Mouse (Mus musculus) urinary bladder, adult 18-20 months (tissue): ENCODE data around the gene Dmpk.

Source experiments
- DNase-seq, 2 experiments: peaks; one replicate each; pipeline ENCODE4 v3.0.0; 2022; ENCODE audit warnings: low spot score in 2 of 2, mixed read lengths in 2 of 2

The Dmpk gene

DNA sequence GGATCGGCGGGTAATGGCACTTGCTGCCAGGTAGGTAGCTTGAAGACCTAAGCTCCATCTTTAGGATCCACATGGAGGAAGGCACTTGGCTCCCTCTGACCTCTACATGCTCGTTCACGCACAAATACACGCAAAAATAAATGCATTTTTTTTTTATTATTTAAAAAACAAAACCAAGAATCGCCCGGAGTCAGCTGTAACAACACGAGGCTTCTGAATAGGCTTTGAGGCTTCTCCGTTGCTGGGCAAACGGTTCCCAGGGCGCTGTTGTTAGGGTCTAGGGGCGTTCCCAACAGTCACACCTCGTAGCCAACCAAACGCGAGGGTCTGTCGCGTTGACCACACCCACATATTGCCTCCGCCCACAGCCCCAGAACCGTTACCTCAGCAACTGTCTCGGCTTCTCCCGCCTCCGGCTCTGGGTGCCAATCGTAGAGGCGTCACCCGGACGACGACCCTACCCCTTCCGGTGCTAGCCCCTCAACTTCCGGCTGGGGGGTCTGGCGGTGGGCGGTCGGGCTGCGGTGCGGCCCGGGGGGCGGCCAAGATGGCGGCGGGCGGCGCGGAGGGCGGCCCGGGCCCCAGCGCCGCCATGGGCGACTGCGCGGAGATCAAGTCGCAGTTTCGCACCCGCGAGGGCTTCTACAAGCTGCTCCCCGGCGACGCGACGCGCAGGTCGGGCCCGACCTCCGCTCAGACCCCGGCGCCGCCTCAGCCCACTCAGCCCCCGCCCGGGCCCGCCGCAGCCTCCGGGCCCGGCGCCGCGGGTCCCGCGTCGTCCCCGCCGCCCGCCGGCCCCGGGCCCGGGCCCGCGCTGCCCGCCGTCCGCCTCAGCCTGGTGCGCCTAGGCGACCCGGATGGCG is 7.7 kb upstream of the Dmpk start, which contains the start of gene Dmwd:
Gene Dmwd (plus strand): TSS at position 505 of the 863 bp plus-strand sequence.
- DNase-seq, result peak; percentile 71 to 87

DNA sequence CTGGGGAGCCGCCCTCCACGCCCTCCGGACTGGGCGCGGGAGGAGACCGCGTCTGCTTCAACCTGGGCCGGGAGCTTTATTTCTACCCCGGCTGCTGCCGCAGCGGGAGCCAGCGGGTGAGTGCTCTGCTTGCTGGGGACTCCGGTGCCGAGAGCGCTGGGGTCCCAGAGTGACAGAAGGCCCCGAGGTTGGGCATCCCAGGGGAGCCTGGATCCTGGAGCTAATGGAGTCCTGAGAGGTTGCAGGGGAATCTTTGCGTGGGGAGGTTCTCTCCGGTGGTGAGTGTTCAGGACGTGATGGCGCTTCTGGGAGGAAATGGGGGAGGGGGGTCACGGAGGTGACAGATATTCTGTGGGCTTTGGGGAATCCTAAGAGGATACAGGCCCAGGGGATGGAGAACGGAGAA is 7.1 kb upstream of the Dmpk start:
- no peak for DNase-seq

DNA sequence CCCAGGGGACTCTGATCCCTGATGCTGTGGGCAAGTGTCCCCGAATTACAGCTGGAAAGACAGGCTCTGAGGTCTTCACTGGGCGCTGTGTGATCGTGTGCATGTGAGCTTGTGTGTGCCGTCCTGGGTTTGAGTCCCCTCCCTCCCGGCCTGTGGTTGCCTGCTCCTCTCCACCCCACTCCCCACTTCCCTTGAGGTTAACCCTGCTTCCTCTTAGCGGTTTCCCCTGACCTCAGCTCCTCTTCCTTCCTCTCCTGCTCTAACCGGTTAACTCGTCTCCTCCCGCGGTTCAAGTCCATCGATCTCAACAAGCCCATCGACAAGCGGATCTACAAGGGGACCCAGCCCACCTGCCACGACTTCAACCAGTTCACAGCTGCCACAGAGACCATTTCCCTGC is 5.9 kb upstream of the Dmpk start:
- no peak for DNase-seq

DNA sequence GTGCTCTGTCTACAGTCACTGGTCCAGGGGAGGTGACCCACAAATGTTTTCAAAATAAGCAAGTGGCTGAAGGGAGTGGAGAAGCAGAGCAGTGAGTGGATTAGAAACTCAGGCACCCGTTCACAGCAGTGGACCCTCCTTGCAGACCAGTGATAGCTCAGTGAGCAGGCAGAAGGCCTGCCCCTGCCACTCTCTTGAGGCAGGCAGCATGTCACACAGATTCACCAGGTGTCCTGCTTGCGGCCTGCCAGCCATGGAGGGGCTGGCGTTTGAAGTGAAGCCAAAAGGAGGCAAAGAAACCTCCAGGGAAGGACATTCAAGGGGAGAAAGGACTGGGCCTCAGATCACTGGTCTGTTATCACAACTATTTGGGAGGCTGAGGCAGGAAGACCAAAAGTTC is 4.9 kb upstream of the Dmpk start:
- no peak for DNase-seq

DNA sequence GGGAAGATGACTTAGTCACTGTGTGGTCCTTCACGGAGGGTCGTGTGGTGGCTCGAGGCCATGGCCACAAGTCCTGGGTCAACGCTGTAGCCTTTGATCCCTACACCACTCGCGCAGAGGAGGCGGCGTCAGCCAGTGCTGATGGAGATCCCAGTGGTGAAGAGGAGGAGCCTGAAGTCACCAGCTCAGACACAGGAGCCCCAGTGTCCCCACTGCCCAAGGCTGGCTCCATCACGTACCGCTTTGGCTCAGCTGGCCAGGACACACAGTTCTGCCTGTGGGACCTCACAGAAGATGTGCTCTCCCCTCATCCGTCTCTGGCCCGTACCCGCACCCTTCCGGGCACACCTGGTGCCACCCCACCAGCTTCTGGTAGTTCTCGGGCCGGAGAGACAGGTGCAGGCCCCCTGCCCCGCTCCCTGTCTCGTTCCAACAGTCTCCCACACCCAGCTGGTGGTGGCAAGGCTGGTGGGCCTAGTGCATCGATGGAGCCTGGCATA is 3.1 kb upstream of the Dmpk start:
- no peak for DNase-seq

DNA sequence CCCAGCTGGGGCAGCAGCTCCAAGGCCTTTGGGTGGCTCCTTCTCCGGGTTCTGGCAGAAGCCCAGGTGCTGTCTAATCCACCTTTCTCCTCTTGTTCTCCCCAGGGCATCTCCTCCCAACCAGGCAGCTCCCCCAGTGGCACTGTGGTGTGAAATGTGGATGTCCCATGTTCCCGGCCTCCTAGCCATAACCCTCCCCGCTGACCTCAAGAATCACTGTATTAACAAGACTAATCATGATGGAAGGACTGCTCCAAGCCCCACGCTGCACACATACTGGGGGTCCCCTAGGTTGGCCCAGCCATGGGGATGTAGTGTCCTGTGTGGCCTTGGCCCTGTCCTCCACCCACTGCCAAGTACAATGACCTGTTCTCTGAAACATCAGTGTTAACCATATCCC is 1.5 kb upstream of the Dmpk start:
- no peak for DNase-seq

DNA sequence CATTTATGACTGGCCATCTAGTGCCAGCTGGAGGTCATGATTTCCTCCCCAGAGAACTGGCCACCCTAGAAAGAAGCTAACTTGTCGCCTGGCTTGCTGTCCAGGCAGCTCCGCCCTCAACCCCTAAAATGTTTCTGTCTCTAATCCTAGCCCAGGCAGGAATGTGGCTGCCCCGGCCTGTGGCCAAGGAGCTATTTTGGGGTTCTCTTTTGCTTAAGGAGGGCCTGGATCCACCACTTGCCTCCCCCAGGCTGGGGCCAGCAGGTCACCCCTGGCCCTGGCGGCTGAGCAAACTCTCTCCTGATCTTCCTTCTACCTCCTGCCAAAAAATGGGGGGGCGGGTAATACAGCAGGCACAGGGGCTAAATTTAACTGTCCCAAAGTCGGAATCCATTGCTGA is 553 bp upstream of the Dmpk start:
- no peak for DNase-seq

DNA sequence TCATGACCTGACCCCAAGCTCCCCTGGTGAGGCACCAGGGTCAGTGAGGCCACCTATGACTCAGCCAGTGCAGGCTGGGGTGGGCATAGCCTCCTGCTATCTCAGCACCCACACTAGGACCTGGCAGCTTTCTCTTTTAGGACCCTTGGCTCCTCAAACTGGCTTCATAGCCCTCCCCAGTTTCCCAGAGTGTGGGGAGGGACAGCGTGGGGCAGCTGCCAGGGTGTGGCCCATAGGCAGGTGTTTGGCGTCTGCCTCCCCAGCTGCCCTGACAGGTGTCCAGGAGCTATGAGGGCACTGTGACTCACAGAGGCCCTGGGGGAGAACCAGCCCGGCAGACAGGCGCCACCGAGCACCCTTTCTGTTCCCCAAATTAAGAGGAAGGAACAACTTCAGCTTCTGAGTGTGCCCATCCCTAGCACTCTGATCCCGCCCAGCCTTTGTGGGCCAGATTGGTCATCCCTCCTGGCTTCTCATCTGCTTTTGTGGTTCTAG is 675 bp downstream of the Dmpk start:
- DNase-seq, result peak; percentile 42 to 46

DNA sequence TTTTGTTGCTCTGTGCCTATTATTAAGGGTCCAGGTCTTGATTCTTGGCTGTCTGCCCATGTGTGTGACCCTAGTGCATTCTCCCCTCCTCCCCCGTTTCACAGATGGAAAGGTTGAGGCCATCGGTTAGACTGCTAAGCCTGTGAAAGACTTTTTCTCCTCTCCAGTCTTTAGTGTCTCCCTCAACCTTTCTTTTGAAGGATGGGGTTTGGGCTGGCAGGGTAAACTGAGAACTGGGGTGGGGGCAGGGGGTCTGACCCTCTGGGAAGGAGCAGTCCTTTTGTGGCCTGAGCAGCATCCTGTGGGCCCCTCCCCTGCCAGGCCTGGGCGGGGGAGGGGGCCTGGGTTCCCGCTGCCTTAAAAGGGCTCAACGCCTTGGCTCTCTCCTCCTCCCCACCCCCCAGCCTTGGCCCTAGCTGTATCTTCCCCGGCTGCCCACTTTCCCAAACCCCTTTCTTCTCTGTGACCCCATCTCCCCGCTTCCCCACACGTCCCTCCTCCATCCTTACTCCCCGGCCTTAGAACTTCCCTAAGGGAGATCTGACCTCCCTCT is 1.3 kb downstream of the Dmpk start:
- DNase-seq, result no peak

DNA sequence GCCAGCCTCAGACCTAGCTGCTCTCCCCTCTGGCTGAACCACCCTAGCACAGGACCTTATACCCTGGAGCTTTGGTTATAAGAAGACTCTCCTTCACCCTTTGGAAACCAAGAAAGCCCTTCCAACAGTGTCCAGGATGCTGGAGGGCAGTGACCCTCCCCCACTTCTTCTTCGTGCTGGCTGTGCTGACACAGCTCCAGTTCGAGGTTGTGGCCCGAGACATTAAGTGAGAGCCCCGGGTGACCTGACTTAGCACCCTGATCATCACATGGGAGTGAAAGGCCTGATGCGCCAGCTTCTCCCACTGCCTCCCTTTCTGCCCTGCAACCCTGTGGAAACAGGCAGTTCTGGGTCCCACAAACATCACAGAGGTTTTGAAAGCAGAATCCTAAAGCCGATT is 1.8 kb downstream of the Dmpk start:
- no peak for DNase-seq

DNA sequence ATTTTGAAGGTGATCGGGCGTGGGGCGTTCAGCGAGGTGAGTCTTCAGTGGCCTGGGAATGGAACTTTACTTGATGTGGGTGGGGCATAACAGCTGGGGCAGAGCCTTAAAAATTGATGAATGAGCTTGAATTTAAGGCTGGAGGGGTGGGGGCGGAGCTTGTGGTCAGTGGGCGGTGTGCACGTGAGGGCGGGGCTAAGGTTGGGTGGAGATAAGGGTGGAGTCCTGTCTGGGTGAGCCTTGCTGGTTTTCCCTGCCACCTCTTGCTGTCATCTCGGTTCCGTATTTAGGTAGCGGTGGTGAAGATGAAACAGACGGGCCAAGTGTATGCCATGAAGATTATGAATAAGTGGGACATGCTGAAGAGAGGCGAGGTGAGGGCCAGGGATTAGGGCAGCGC is 2.4 kb downstream of the Dmpk start:
- DNase-seq, result peak in 1 of 2 experiments; percentile 45

DNA sequence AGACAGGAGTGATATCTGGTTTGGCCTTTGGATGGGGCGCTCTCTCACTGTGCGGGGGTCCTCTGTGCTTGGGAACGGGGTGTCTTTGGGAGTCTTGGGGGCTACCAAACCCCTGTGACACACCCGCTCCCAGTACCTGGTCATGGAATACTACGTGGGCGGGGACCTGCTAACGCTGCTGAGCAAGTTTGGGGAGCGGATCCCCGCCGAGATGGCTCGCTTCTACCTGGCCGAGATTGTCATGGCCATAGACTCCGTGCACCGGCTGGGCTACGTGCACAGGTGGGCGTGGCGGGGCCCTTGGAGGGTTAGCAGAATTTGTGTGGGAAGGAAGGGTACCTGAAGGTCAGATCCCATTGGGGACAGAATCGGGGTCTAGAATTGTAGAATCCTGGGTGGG is 3.1 kb downstream of the Dmpk start:
- no peak for DNase-seq

DNA sequence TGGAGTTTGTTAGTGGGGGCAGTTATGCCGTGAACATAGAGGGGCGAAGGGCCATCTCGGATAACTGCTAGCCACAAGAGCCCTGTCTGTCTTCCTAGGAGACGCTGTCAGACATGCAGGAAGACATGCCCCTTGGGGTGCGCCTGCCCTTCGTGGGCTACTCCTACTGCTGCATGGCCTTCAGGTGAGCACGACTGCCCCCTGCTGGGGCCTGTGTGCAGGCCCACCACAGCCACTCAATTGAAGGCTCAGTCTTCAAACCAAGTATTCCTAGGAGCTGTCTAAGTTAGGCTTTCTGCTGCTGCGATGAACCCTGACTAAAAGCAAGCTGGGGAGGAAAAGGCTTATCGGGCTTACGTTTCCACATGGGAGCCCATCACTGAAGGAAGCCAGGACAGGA is 5.2 kb downstream of the Dmpk start:
- DNase-seq, result no peak

DNA sequence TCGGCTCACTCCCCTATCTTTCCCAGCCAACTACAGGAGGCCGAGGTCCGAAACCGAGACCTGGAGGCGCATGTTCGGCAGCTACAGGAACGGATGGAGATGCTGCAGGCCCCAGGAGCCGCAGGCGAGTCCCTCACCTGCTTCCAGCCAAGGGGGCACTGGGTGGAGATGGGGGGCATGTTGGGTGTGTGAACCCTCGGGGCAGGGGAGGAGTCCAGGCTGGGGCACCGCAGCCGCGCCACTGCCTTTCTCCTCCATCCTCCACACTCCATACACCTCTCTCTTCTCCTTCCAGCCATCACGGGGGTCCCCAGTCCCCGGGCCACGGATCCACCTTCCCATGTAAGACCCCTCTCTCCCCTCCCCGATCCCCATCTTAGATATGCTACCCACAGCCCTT is 8.3 kb downstream of the Dmpk start:
- no peak for DNase-seq

DNA sequence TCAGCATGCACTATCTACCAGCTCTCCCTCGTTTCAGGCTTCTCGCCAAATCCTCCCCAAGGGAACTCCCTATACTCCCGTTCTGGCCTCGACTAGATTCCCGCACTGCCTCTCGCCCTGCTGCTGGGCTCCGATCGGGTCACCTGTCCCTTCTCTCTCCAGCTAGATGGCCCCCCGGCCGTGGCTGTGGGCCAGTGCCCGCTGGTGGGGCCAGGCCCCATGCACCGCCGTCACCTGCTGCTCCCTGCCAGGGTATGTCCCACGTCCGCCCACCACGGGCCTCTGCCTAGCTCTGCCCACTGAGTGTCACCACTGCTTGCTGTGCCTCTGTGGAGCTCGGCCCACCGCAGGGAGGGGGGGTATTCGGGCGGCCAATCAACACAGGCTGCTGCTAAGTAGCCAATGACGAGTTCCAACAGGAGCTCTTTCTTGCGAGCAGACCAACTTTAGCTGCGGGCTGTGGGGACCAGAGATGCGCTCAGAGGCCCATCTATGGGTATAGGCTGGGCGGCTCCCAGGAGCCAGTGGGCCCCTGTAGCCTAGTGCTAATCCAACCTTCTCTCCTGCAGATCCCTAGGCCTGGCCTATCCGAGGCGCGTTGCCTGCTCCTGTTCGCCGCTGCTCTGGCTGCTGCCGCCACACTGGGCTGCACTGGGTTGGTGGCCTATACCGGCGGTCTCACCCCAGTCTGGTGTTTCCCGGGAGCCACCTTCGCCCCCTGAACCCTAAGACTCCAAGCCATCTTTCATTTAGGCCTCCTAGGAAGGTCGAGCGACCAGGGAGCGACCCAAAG is 8.9 kb downstream of the Dmpk start:
- peak; percentile 45 to 48 for DNase-seq

DNA sequence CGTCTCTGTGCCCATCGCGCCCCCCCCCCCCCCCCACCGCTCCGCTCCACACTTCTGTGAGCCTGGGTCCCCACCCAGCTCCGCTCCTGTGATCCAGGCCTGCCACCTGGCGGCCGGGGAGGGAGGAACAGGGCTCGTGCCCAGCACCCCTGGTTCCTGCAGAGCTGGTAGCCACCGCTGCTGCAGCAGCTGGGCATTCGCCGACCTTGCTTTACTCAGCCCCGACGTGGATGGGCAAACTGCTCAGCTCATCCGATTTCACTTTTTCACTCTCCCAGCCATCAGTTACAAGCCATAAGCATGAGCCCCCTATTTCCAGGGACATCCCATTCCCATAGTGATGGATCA is 9.5 kb downstream of the Dmpk start:
- DNase-seq, result peak; percentile 78 to 82

DNA sequence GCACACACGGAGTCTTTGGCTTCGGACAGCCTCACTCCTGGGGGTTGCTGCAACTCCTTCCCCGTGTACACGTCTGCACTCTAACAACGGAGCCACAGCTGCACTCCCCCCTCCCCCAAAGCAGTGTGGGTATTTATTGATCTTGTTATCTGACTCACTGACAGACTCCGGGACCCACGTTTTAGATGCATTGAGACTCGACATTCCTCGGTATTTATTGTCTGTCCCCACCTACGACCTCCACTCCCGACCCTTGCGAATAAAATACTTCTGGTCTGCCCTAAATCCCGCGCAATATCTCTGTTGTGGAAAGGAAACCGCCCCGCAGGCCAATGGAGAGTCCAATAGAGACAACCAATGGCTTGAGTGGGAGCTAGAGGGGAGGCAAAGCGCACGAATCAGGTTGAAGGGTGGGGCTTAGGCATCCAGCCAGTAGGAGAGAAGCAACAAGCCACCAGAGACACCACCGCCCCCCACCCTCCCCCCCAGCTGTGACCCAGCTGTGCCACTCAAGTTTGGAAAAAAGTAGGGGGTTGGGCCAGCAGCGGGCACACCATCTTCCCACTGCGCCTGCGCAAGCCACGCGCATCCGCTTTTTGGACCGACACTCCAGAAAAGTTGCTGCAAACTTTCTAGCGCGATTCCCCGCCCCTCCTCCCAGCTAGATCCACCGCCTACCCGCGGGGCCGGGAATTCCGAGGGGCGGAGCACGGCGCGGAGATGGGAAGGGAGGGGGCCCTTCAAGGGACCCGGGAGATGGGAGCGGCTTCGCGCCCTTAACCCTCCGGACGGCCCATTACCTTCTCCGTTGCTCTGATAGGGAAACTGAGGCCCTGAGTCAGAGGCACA is 10.1 kb downstream of the Dmpk start:
- DNase-seq, result peak; percentile 88 to 95

DNA sequence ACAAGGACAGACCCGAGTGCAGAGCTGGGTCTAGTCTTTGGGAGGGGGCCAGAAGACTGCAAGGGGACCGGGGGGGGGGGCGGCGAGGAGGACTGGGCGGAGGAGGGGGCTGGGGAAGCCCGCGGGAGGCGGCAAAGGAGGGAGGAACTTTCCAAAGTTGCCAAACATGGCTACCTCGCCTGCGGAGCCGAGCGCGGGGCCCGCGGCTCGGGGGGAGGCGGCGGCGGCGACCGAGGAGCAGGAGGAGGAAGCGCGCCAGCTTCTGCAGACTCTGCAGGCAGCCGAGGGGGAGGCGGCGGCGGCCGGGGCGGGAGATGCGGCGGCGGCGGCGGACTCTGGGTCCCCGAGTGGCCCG is 10.8 kb downstream of the Dmpk start, which contains the start of gene Six5:
Gene Six5 (plus strand): TSS at position 124 of the 355 bp plus-strand sequence.
- no peak for DNase-seq

DNA sequence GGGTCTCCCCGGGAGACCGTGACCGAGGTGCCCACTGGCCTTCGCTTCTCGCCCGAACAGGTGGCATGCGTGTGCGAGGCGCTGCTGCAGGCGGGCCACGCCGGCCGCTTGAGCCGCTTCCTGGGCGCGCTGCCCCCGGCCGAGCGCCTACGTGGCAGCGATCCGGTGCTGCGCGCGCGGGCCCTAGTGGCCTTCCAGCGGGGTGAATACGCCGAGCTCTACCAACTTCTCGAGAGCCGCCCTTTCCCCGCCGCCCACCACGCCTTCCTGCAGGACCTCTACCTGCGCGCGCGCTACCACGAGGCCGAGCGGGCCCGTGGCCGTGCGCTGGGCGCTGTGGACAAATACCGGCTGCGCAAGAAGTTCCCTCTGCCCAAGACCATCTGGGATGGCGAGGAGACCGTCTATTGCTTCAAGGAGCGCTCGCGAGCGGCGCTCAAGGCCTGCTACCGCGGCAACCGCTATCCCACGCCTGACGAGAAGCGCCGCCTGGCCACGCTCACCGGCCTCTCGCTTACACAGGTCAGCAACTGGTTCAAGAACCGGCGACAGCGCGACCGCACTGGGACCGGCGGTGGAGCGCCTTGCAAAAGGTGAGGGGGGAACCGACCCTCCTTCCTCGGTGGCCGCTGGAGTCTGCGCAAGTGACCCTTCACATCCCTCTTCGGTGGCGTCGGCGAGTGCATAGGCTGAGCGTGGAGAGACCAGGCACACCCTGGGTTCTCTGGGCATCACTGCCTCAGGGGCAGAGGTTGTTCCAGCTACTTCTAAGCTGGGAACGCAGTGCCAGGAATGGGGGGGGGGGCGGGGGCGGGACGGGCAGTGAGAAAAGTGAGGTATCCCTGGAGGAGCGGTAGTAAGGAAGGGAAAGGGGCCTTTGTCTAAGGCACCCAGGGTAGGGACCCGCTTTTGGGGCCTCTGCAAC is 11.4 kb downstream of the Dmpk start:
- peak in 1 of 2 experiments; percentile 59 for DNase-seq

DNA sequence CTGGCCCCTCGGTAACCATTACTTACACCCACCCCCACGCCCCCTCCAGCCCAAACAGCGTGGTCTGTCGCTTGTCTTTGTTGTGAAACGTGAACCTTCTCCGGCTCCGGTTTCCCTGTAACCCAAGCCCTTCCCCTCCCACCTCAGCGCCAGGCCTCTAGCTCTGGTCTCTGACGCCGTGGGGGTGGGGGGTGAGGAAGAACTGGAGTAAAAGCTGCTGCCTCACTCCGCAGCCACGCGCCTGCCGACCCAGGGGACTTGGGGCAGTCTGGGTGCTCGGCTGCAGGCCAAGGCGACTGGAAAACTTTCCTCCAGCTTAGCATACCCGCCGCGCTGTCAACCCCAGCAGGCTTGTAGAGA is 12.1 kb downstream of the Dmpk start:
- no peak for DNase-seq
